Mouse (Mus musculus) liver, adult 2 months (tissue): ENCODE measurements around the gene Efemp2. TPM values are rescaled to one million over a fixed set of nuclear protein-coding genes. Genes with fewer than 3 reads are reported as not detected.

ENCODE experiments used
- DNase-seq: peaks from one replicate; pipeline ENCODE4 v3.0.0-alpha.2; 2011; ENCODE audit warnings: low read depth, low spot score; ENCODE audit errors: extremely low read depth
- H3K27ac ChIP-seq: fragments of 200-500 bp; replicated peaks from 2 replicates; pipeline ENCODE4 v1.5.1; 2012; ENCODE audit warnings: low read depth, mild to moderate bottlenecking, control low read depth, inconsistent platforms, low read length; ENCODE audit not compliant: insufficient read depth
- H3K27me3 ChIP-seq: fragments of 200-500 bp; 2 replicates; pipeline ENCODE4 v1.6.1; 2012; ENCODE audit warnings: mild to moderate bottlenecking, moderate library complexity, low read length, inconsistent platforms; ENCODE audit not compliant: control insufficient read depth, insufficient read depth
- H3K36me3 ChIP-seq: fragments of 200-500 bp; 2 replicates; pipeline ENCODE4 v1.6.1; 2012; ENCODE audit warnings: low read length, inconsistent platforms; ENCODE audit not compliant: control insufficient read depth, insufficient read depth
- H3K4me1 ChIP-seq: fragments of 200-500 bp; 2 replicates; pipeline ENCODE4 v1.6.1; 2011; ENCODE audit warnings: low read length; ENCODE audit not compliant: control insufficient read depth, insufficient read depth
- H3K4me3 ChIP-seq: fragments of 200-500 bp; 2 replicates; pipeline ENCODE4 v1.5.1; 2011; ENCODE audit warnings: low read depth, mild to moderate bottlenecking, control low read depth, low read length, moderate library complexity; ENCODE audit not compliant: insufficient read depth
- H3K79me2 ChIP-seq: fragments of 200-500 bp; 2 replicates; pipeline ENCODE4 v1.6.1; 2012; ENCODE audit warnings: inconsistent platforms, mild to moderate bottlenecking, low read length, moderate library complexity; ENCODE audit not compliant: control insufficient read depth, insufficient read depth
- H3K9ac ChIP-seq: fragments of 200-500 bp; 2 replicates; pipeline ENCODE4 v1.6.1; 2012; ENCODE audit warnings: low read depth, mild to moderate bottlenecking, control low read depth, inconsistent platforms, low read length
- CTCF ChIP-seq: fragments of 200-500 bp; IDR thresholded peaks from 2 replicates; pipeline ENCODE4 v1.5.1; 2011; ENCODE audit warnings: low read depth, low read length, control low read depth
- POLR2A ChIP-seq: fragments of 200-500 bp; IDR thresholded peaks from 2 replicates; pipeline ENCODE4 v1.6.1; 2011; ENCODE audit warnings: low read length, control low read depth; ENCODE audit not compliant: insufficient read depth; ENCODE audit errors: extremely low read depth
- WGBS: fragments of 180-500 bp; shearing (Covaris S2); methylation state at CpG from one replicate; pipeline ENCODE4 v1.1.7; 2018; 5-methylcytosine and 5-hydroxymethylcytosine counted together
- polyA plus RNA-seq: library from polyadenylated mRNA; depleted of rRNA; stranded (reverse); fragments of >200 nt; gene quantifications from 2 replicates; pipeline ENCODE4 v1.2.3, GENCODE M21; 2012
- total RNA-seq: library from RNA; depleted of rRNA; stranded (reverse); fragments of >200 nt; gene quantifications from 2 replicates; pipeline ENCODE4 v1.2.3, GENCODE M21; 2014

The Efemp2 gene
- total and polyA plus RNA-seq, 2 experiments = 4.3 to 7.7 TPM

DNA sequence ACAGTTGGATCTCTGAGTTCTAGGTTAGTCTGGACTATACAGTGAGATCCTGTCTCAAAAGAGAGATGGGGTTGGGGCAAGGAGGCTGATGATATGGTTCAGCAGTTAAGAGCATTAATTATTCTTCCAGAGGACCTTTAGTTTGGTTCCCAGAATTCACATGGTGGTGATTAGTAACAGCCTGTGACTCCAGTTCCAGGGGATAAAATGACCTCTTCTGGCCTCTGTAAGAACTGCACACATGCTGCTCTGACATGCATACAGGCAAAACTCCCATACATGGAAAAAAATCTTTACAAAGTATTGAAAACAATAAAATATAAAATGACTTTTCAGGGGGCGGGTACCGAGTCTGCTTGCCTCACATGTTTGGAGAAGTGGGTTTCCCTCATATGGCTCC, 45.7 kb upstream of the Efemp2 start:
- Histone ChIP-seq H3K36me3 (no peaks in the 10 kb centered on the region), H3K79me2 (peaks cover 14% of the 10 kb centered on the region; the same call in 1 of the 2 replicates), H3K9ac (no peak overlapping the region), H3K4me3 (no peak overlapping the region), H3K4me1 (peaks cover 15% of the 10 kb centered on the region), H3K27ac (no peak overlapping the region), H3K27me3 (no peaks in the 10 kb centered on the region)
- WGBS = 88% methylated on average over 2 of the region's 2 CpGs
- DNase-seq = peak; percentile 33
- no peak for TF ChIP-seq POLR2A
- TF ChIP-seq CTCF = peak; percentile 28; the same call in 1 of the 2 replicates

DNA sequence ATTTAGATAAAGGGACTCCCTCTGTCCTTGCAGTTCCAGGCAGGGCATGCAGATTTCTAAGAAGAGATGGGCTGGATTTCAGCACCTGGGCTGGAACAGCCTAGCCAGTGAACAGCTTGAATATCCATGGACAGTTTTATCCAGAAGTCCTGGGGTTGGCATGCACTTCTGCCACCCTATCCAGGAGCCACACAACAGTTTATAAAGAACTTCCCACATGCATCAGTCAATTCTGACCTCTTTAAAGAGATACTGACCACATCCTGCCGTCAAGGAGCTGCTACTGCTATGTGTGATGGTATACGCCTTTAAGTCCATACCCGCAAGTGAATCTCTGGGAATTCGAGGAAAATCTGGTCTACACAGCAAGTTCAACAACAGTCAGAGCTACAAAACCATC, 44.5 kb upstream of the Efemp2 start:
- Histone ChIP-seq H3K27me3 (no peaks in the 10 kb centered on the region), H3K9ac (no peak overlapping the region), H3K4me3 (no peak overlapping the region), H3K4me1 (peaks cover 15% of the 10 kb centered on the region), H3K36me3 (no peaks in the 10 kb centered on the region), H3K79me2 (peaks cover 14% of the 10 kb centered on the region; the same call in 1 of the 2 replicates), H3K27ac (no peak overlapping the region)
- DNase-seq = no peak
- TF ChIP-seq POLR2A = no peak
- TF ChIP-seq CTCF = no peak
- 70% methylated on average over 4 of the region's 4 CpGs for WGBS

DNA sequence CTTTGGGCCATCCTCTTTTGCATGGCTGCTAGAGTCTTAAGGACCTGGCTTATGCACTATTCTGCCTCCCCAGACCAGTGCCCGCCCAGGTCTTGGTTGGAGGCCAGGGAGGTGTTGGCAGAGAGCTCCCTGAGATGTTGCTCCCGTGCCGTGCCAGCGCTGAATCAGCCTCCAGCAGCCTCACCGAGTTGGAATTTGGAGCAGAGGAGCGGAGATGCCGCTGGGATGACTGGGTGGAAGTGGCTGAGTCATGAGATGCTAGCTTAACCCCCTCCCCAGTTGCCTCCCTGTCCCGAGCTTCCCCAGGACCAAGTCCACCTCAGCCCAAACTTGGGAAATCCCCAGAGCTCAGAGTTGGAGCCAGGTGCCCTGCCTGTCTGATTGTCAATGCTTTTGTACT, 43.9 kb upstream of the Efemp2 start:
- 13% methylated on average over 8 of the region's 8 CpGs for WGBS
- DNase-seq = no peak
- no peaks in the 10 kb centered on the region for H3K27me3 ChIP-seq
- peaks cover 15% of the 10 kb centered on the region for H3K4me1 ChIP-seq
- H3K36me3 ChIP-seq = no peaks in the 10 kb centered on the region
- no peak overlapping the region for H3K27ac ChIP-seq
- H3K79me2 ChIP-seq = peaks cover 14% of the 10 kb centered on the region; the same call in 1 of the 2 replicates
- H3K9ac ChIP-seq = no peak overlapping the region
- TF ChIP-seq POLR2A (no peak), CTCF (no peak)
- no peak overlapping the region for H3K4me3 ChIP-seq

DNA sequence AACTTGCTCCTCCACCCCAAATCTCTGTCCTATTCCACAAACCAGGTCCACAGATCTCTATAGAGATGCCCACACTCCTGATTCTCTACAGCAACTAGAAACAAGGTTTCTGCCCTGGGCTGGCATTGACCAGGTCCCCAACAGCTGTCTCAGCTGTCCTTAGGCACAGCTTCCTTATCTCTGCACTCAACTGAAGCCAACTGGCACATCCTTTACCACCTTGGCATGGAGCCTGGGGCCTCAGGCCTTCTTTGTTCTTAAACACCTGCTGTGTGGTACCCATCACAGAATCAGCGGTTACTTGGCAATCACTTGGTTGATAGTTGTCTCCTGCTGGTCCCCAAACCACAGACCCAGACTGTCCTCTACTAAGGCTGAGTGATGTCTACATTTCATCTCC, 43.3 kb upstream of the Efemp2 start:
- Histone ChIP-seq H3K4me1 (peaks cover 15% of the 10 kb centered on the region), H3K36me3 (no peaks in the 10 kb centered on the region), H3K4me3 (no peak overlapping the region), H3K27ac (no peak overlapping the region), H3K9ac (no peak overlapping the region), H3K79me2 (peaks cover 10% of the 10 kb centered on the region; the same call in 1 of the 2 replicates), H3K27me3 (no peaks in the 10 kb centered on the region)
- DNase-seq = peak; percentile 28
- TF ChIP-seq POLR2A (no peak), CTCF (no peak)
- 76% methylated on average over 1 of the region's 1 CpGs for WGBS

DNA sequence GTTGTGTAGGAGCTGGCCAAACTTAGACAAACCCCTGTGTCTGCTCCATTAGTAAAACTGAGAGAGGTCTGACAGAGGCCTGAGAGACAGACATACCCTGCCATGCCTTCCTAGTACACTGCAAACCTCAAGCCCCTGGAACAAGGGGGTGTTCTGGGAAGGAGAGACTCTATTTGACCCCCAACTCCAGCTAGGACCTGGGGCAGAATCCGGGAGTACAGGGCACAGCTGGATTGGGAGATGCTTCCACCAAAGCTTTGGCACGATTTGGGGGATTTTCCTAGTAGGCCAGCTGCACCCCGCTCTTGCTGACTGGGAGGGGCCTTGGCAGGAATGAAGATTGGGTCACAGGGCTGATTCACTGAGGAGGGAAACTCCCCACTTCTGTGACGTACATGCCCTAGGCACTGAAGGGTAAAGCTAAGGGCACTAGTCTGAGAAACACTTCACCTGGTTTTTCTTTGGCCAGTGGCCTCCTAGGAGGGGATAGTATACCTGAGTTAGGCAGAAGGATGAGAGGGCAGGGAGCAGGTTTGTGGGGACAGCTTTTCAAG, 41.8 kb upstream of the Efemp2 start:
- H3K9ac ChIP-seq = no peak overlapping the region
- no peak overlapping the region for H3K27ac ChIP-seq
- DNase-seq = no peak
- no peaks in the 10 kb centered on the region for H3K36me3 ChIP-seq
- H3K79me2 ChIP-seq = no peaks in the 10 kb centered on the region
- no peaks in the 10 kb centered on the region for H3K27me3 ChIP-seq
- H3K4me1 ChIP-seq = peaks cover 5% of the 10 kb centered on the region; the same call in 1 of the 2 replicates
- 88% methylated on average over 4 of the region's 4 CpGs for WGBS
- no peak for TF ChIP-seq CTCF
- TF ChIP-seq POLR2A = no peak
- no peak overlapping the region for H3K4me3 ChIP-seq

DNA sequence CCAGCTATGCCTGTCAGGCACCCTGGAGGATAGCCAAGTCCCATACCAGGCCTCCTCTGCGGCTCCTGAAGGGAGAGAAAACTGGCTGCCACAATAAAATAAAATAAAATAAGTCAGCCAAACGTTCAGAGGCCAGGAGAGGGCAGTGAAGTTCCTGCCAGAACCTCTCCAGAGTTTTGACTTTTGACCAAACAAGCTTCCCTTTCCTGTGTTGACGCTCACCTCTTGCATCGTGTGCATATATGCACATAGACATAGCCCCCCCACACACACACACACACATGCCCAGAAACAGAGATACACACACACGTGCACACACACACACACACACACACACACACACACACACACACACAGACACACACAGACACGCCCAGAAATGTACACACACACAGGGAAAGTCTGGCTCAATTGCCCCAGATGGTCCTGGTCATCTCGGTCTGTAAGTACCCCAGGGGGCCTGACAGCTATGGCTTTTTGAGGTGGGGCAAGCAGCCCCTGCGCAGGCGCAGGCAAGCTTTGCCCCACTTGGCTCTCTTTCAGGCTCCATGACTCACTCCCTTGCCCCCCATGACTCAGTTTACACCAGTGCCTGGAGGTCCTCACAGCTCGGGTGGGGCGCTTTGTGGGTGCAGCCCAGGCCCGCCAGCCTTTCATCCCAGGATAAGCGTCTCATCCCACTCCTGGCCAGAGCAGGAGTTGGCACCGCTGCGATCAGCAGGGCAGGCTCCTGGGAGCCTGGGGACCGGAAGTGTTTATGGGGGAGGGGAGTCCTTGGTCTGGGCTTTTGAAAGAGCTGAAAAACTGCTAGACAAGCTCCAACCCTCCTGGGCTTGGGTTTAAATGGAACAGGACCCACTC, 40.5 kb upstream of the Efemp2 start:
- Histone ChIP-seq H3K4me3 (peak overlapping the region; percentile 45), H3K27me3 (no peaks in the 10 kb centered on the region), H3K27ac (peak overlapping the region; percentile 37), H3K79me2 (no peaks in the 10 kb centered on the region), H3K36me3 (no peaks in the 10 kb centered on the region), H3K9ac (peak overlapping the region; percentile 47), H3K4me1 (peaks cover 5% of the 10 kb centered on the region; the same call in 1 of the 2 replicates)
- DNase-seq = peak; percentile 74
- 1% methylated on average over 16 of the region's 16 CpGs for WGBS
- TF ChIP-seq CTCF (peak; percentile 47), POLR2A (no peak)
